Mouse (Mus musculus) lung, embryonic 15.5 days (tissue): ENCODE measurements around the gene Efl1. TPM values are rescaled to one million over a fixed set of nuclear protein-coding genes. Genes with fewer than 3 reads are reported as not detected.
"Not testable (repeated sequence)": the region's sequence is repeated elsewhere in the genome, so short reads cannot be mapped to it uniquely, and the experiment has no call there.

Experiments used
- ATAC-seq: fragments of 200-750 bp; cut with Nextera tagmentation; 2 replicates; pipeline ENCODE4 v1.8.0; 2017; ENCODE audit warnings: moderate number of reproducible peaks, borderline replicate concordance; ENCODE audit not compliant: low FRiP score, low TSS enrichment; ENCODE audit errors: extremely low read depth
- H3K27ac ChIP-seq: fragments of 300-500 bp; sonication (generic); 2 replicates; pipeline ENCODE4 v1.5.1; 2015; ENCODE audit warnings: moderate library complexity, mild to moderate bottlenecking, inconsistent platforms
- H3K27me3 ChIP-seq: fragments of 300-500 bp; sonication (generic); 2 replicates; pipeline ENCODE4 v1.6.1; 2015; ENCODE audit warnings: inconsistent platforms
- H3K36me3 ChIP-seq: fragments of 300-500 bp; sonication (generic); 2 replicates; pipeline ENCODE4 v1.6.1; 2015; ENCODE audit warnings: inconsistent platforms
- H3K4me1 ChIP-seq: fragments of 300-500 bp; sonication (generic); 2 replicates; pipeline ENCODE4 v1.6.1; 2015; ENCODE audit warnings: inconsistent platforms
- H3K4me2 ChIP-seq: fragments of 300-500 bp; sonication (generic); 2 replicates; pipeline ENCODE4 v1.6.1; 2015; ENCODE audit warnings: inconsistent platforms, mild to moderate bottlenecking, moderate library complexity
- H3K4me3 ChIP-seq: fragments of 300-500 bp; sonication (generic); 2 replicates; pipeline ENCODE4 v1.5.1; 2015; ENCODE audit warnings: mild to moderate bottlenecking, inconsistent platforms
- H3K9ac ChIP-seq: fragments of 300-500 bp; sonication (generic); 2 replicates; pipeline ENCODE4 v1.6.1; 2015; ENCODE audit warnings: inconsistent platforms
- H3K9me3 ChIP-seq: fragments of 300-500 bp; sonication (generic); 2 replicates; pipeline ENCODE4 v1.6.1; 2016; ENCODE audit warnings: inconsistent platforms
- WGBS: fragments of 180-500 bp; shearing (Covaris S2); methylation state at CpG from one replicate; pipeline ENCODE4 v1.1.7; 2015; 5-methylcytosine and 5-hydroxymethylcytosine counted together
- polyA plus RNA-seq: library from polyadenylated mRNA; unstranded; fragments of >200 nt; fragmentation: Nextera tagmentation; extraction: Ambion mirVana; gene quantifications from 2 replicates; pipeline ENCODE4 v1.2.1, GENCODE M21; 2015

The Efl1 gene
- polyA plus RNA-seq, 1 experiment from 2014 or later, result 20.7 TPM

GRCm38 (mm10) chr7:82770957-82771660, 122.7 kb downstream of the Efl1 start:
- not testable (repeated sequence) for H3K9ac ChIP-seq, H3K27ac ChIP-seq, H3K4me3 ChIP-seq, H3K4me2 ChIP-seq, H3K27me3 ChIP-seq, H3K36me3 ChIP-seq, H3K9me3 ChIP-seq
- peaks cover 11% of the 10 kb centered on the region; the same call in 1 of the 2 replicates for H3K4me1 ChIP-seq
- peak; percentile 95 for ATAC-seq
- 81% methylated on average over 29 of the region's 29 CpGs for WGBS

GRCm38 (mm10) chr7:82771661-82772021, 123.2 kb downstream of the Efl1 start:
- H3K4me1 ChIP-seq, result peaks cover 11% of the 10 kb centered on the region; the same call in 1 of the 2 replicates
- 0 out of 2 replicates have a peak, but pooled peaks have one; percentile 28 for ATAC-seq

GRCm38 (mm10) chr7:82772481-82772880, 124.1 kb downstream of the Efl1 start:
- peaks cover 11% of the 10 kb centered on the region; the same call in 1 of the 2 replicates for H3K4me1 ChIP-seq
- WGBS, result 52% methylated on average over 14 of the region's 14 CpGs
- H3K9me3 ChIP-seq, result no peaks in the 10 kb centered on the region
- H3K4me3 ChIP-seq, result no peak overlapping the region
- H3K36me3 ChIP-seq, result no peaks in the 10 kb centered on the region
- no peak overlapping the region for H3K27ac ChIP-seq
- no peak overlapping the region for H3K4me2 ChIP-seq
- no peak for ATAC-seq
- H3K9ac ChIP-seq, result no peak overlapping the region
- H3K27me3 ChIP-seq, result no peaks in the 10 kb centered on the region

More at GRCm38 (mm10) chr7:82771661-82772021, 123.2 kb downstream of the Efl1 start:
- H3K4me3 ChIP-seq, H3K9ac ChIP-seq, H3K36me3 ChIP-seq, H3K9me3 ChIP-seq, H3K27ac ChIP-seq, H3K27me3 ChIP-seq, H3K4me2 ChIP-seq: not testable (repeated sequence)
- whole genome bisulfite sequencing, result 85% methylated on average over 25 of the region's 25 CpGs

GRCm38 (mm10) chr7:82773150-82773549, 124.7 kb downstream of the Efl1 start:
- WGBS, result 46% methylated on average over 9 of the region's 9 CpGs
- Histone ChIP-seq H3K4me1 (peaks cover 11% of the 10 kb centered on the region; the same call in 1 of the 2 replicates), H3K27ac (no peak overlapping the region), H3K36me3 (no peaks in the 10 kb centered on the region), H3K27me3 (no peaks in the 10 kb centered on the region), H3K9me3 (no peaks in the 10 kb centered on the region), H3K4me3 (no peak overlapping the region), H3K9ac (no peak overlapping the region), H3K4me2 (no peak overlapping the region)
- no peak for ATAC-seq

- ATAC-seq, result no peak
- Histone ChIP-seq H3K4me3 (no peak overlapping the region), H3K9ac (no peak overlapping the region), H3K9me3 (no peaks in the 10 kb centered on the region), H3K4me1 (peaks cover 11% of the 10 kb centered on the region; the same call in 1 of the 2 replicates), H3K36me3 (no peaks in the 10 kb centered on the region), H3K27ac (no peak overlapping the region), H3K27me3 (no peaks in the 10 kb centered on the region), H3K4me2 (no peak overlapping the region)
- WGBS, result 66% methylated on average over 6 of the region's 6 CpGs
These were observed 125.5 kb downstream of the Efl1 start for GRCm38 (mm10) chr7:82773884-82774283.

- Histone ChIP-seq H3K27ac (no peak overlapping the region), H3K4me1 (peaks cover 11% of the 10 kb centered on the region; the same call in 1 of the 2 replicates), H3K4me3 (no peak overlapping the region), H3K27me3 (no peaks in the 10 kb centered on the region), H3K9ac (no peak overlapping the region), H3K4me2 (no peak overlapping the region), H3K36me3 (no peaks in the 10 kb centered on the region), H3K9me3 (no peaks in the 10 kb centered on the region)
- 83% methylated on average over 3 of the region's 3 CpGs for WGBS
- ATAC-seq, result no peak
These were observed 126.7 kb downstream of the Efl1 start for GRCm38 (mm10) chr7:82775090-82775489.

GRCm38 (mm10) chr7:82783071-82783470, 134.7 kb downstream of the Efl1 start:
- WGBS, result 76% methylated on average over 2 of the region's 2 CpGs
- Histone ChIP-seq H3K4me2 (no peak overlapping the region), H3K4me3 (no peak overlapping the region), H3K27me3 (no peaks in the 10 kb centered on the region), H3K9me3 (no peaks in the 10 kb centered on the region), H3K4me1 (0 out of 2 replicates have a peak, but pooled peaks cover 3% of the 10 kb centered on the region), H3K9ac (no peak overlapping the region), H3K27ac (no peak overlapping the region), H3K36me3 (no peaks in the 10 kb centered on the region)
- no peak for ATAC-seq

GRCm38 (mm10) chr7:82783693-82784092, 135.3 kb downstream of the Efl1 start:
- H3K4me2 ChIP-seq, result no peak overlapping the region
- H3K4me1 ChIP-seq, result 0 out of 2 replicates have a peak, but pooled peaks cover 3% of the 10 kb centered on the region
- 23% methylated on average over 6 of the region's 6 CpGs for WGBS
- H3K27me3 ChIP-seq, result no peaks in the 10 kb centered on the region
- no peak for ATAC-seq
- H3K9me3 ChIP-seq, result no peaks in the 10 kb centered on the region
- H3K27ac ChIP-seq, result no peak overlapping the region
- H3K4me3 ChIP-seq, result no peak overlapping the region
- H3K9ac ChIP-seq, result no peak overlapping the region
- no peaks in the 10 kb centered on the region for H3K36me3 ChIP-seq

GRCm38 (mm10) chr7:82785335-82785934, 137.0 kb downstream of the Efl1 start:
- 55% methylated on average over 6 of the region's 6 CpGs for WGBS
- Histone ChIP-seq H3K36me3 (no peaks in the 10 kb centered on the region), H3K9me3 (no peaks in the 10 kb centered on the region), H3K4me3 (no peak overlapping the region), H3K4me1 (0 out of 2 replicates have a peak, but pooled peaks cover 3% of the 10 kb centered on the region), H3K4me2 (no peak overlapping the region), H3K9ac (no peak overlapping the region), H3K27ac (no peak overlapping the region), H3K27me3 (no peaks in the 10 kb centered on the region)
- 0 out of 2 replicates have a peak, but pooled peaks have one; percentile 27 for ATAC-seq

GRCm38 (mm10) chr7:82785970-82786647, 137.7 kb downstream of the Efl1 start:
- Histone ChIP-seq H3K9me3 (no peaks in the 10 kb centered on the region), H3K4me2 (no peak overlapping the region), H3K4me1 (0 out of 2 replicates have a peak, but pooled peaks cover 3% of the 10 kb centered on the region), H3K27me3 (no peaks in the 10 kb centered on the region), H3K9ac (no peak overlapping the region), H3K27ac (no peak overlapping the region), H3K36me3 (no peaks in the 10 kb centered on the region), H3K4me3 (no peak overlapping the region)
- WGBS, result 70% methylated on average over 2 of the region's 2 CpGs
- no peak for ATAC-seq

- no peaks in the 10 kb centered on the region for H3K36me3 ChIP-seq
- peaks cover 12% of the 10 kb centered on the region; the same call in 1 of the 2 replicates for H3K4me1 ChIP-seq
- ATAC-seq, result no peak
- no peaks in the 10 kb centered on the region for H3K9me3 ChIP-seq
- H3K27me3 ChIP-seq, result no peaks in the 10 kb centered on the region
- H3K9ac ChIP-seq, result no peak overlapping the region
- H3K27ac ChIP-seq, result no peak overlapping the region
- H3K4me2 ChIP-seq, result no peak overlapping the region
- no peak overlapping the region for H3K4me3 ChIP-seq
- 19% methylated on average over 2 of the region's 2 CpGs for WGBS
These were observed 144.2 kb downstream of the Efl1 start for GRCm38 (mm10) chr7:82792644-82793043.

- Histone ChIP-seq H3K27me3 (no peaks in the 10 kb centered on the region), H3K27ac (no peak overlapping the region), H3K9me3 (no peaks in the 10 kb centered on the region), H3K36me3 (no peaks in the 10 kb centered on the region), H3K4me3 (no peak overlapping the region), H3K4me2 (no peak overlapping the region), H3K4me1 (peaks cover 12% of the 10 kb centered on the region; the same call in 1 of the 2 replicates), H3K9ac (no peak overlapping the region)
- ATAC-seq, result no peak
- 85% methylated on average over 1 of the region's 1 CpGs for WGBS
These were observed 144.7 kb downstream of the Efl1 start for GRCm38 (mm10) chr7:82793111-82793510.
